In genomic region chr7:118756490-118757265, GRCm38 (mm10) we compare ENCODE assay signal across 23 mouse cellular contexts. TPM values are rescaled to one million over a fixed set of nuclear protein-coding genes. Genes with fewer than 3 reads are reported as not detected.
A peak's percentile ranks its signal among the peaks of the same experiment; 100 is the strongest.
DNase-seq lines count a peak whose midpoint lies in the region; ATAC-seq and TF ChIP-seq lines count a peak whose summit lies in the region.
"Had no signal": no experiment of that assay in that cellular context is flagged by ENCODE, and none has a peak within 500 bp of the region (broad histone marks: within the 10 kb centered on the region; RNA-seq: fewer than 3 reads in every experiment).

No protein-coding gene starts in this region.

- H3K9me3 ChIP-seq in liver, embryonic 15.5 days (replicated peaks) = no peaks in the 10 kb centered on the region
- no peaks in the 10 kb centered on the region for H3K9me3 ChIP-seq in midbrain, embryonic 10.5 days (replicated peaks)
- H3K9me3 ChIP-seq: embryonic facial prominence, embryonic 13.5 days; forebrain, embryonic 10.5 days; hindbrain, embryonic 10.5 days; limb, embryonic 12.5 days; midbrain, embryonic 13.5 days; neural tube, embryonic 13.5 days had no signal

- H3K4me1 ChIP-seq in spleen, adult 2 months (ENCODE audit: control insufficient read depth, insufficient read depth, insufficient read length) = no peaks in the 10 kb centered on the region
- H3K4me1 ChIP-seq in liver, embryonic 15.5 days (replicated peaks) = peaks cover 55% of the 10 kb centered on the region
- H3K4me1 ChIP-seq in midbrain, embryonic 10.5 days = no peaks in the 10 kb centered on the region
- H3K4me1 ChIP-seq: embryonic facial prominence, embryonic 13.5 days; forebrain, embryonic 10.5 days; hindbrain, embryonic 10.5 days; limb, embryonic 12.5 days; midbrain, embryonic 13.5 days had no signal

- peaks cover 29% of the 10 kb centered on the region for H3K36me3 ChIP-seq in spleen, adult 2 months (ENCODE audit: control insufficient read depth, insufficient read depth, low read length)
- H3K36me3 ChIP-seq in liver, embryonic 15.5 days (replicated peaks) = peaks cover 62% of the 10 kb centered on the region
- peaks cover 75% of the 10 kb centered on the region for H3K36me3 ChIP-seq in midbrain, embryonic 10.5 days

- peak overlapping the region; percentile 22; the same call in 1 of the 2 replicates for H3K27ac ChIP-seq in spleen, adult 2 months (ENCODE audit: insufficient read depth, low read length)
- peak overlapping the region; percentile 90 for H3K27ac ChIP-seq in liver, embryonic 15.5 days (replicated peaks)
- H3K27ac ChIP-seq in midbrain, embryonic 10.5 days (replicated peaks) = no peak overlapping the region
- H3K27ac ChIP-seq: embryonic facial prominence, embryonic 13.5 days; forebrain, embryonic 10.5 days; hindbrain, embryonic 10.5 days; limb, embryonic 12.5 days; midbrain, embryonic 13.5 days; neural tube, embryonic 13.5 days had no signal

- H3K27me3 ChIP-seq in spleen, adult 2 months (ENCODE audit: control insufficient read depth, insufficient read depth, low read length) = no peaks in the 10 kb centered on the region
- H3K27me3 ChIP-seq in liver, embryonic 15.5 days = no peaks in the 10 kb centered on the region
- H3K27me3 ChIP-seq in midbrain, embryonic 10.5 days (ENCODE audit: low read depth, poor library complexity, severe bottlenecking) = no peaks in the 10 kb centered on the region
- H3K27me3 ChIP-seq: embryonic facial prominence, embryonic 13.5 days; limb, embryonic 12.5 days; midbrain, embryonic 13.5 days; neural tube, embryonic 13.5 days had no signal

- no peak for DNase-seq in spleen, adult 2 months (ENCODE audit: low read depth in 1 of 2, low spot score in 2 of 2)
- DNase-seq in spleen, postnatal 14 days (ENCODE audit: low spot score in 2 of 2) = no peak
- no peak for DNase-seq in midbrain, embryonic 10.5 days (ENCODE audit: low spot score)
- DNase-seq in adrenal gland, adult 8-10 months = no peak
- DNase-seq: adrenal gland, postnatal 25 days; cerebellum, adult 9-11 months; forebrain, postnatal 0 days; gastrocnemius, postnatal 36 days; kidney, adult 9 months; kidney, postnatal 25 days; lung, embryonic 14.5 days; right cerebral cortex, postnatal 14 days; thymus, postnatal 14 days had no signal

- TF ChIP-seq CTCF in spleen, adult 2 months (IDR thresholded peaks at IDR 0.05; ENCODE audit: extremely low read depth, insufficient read depth, insufficient read length, insufficient replicate concordance) = no peak

- peak; percentile 27 to 48; a peak in 1 of 4 replicates for ATAC-seq in hematopoietic stem cell, adult 5-6 weeks (replicated peaks in 1 of 2; ENCODE audit: insufficient read depth in 1 of 2, low FRiP score in 2 of 2, low TSS enrichment in 1 of 2, low read depth in 1 of 2, poor library complexity in 2 of 2, severe bottlenecking in 2 of 2)
- peak; percentile 82 for ATAC-seq in liver, embryonic 15.5 days (ENCODE audit: insufficient read depth)
- no peak for ATAC-seq in monocyte, adult 5-6 weeks (replicated peaks; ENCODE audit: insufficient number of reproducible peaks, low FRiP score, low TSS enrichment, poor library complexity, severe bottlenecking)
- ATAC-seq: CD4-positive, CD25-positive, alpha-beta regulatory T cell, adult 4 months; forebrain, postnatal 0 days; midbrain, embryonic 13.5 days had no signal

- WGBS in spleen, adult 2 months = 90% methylated on average over 24 of the region's 24 CpGs
- WGBS in liver, embryonic 15.5 days (ENCODE audit: insufficient replicate concordance) = 63% methylated on average over 24 of the region's 24 CpGs
- 95% methylated on average over 24 of the region's 24 CpGs for WGBS in midbrain, embryonic 10.5 days

- H3K4me2 ChIP-seq in liver, embryonic 15.5 days = peak overlapping the region; percentile 63
- H3K4me2 ChIP-seq: embryonic facial prominence, embryonic 13.5 days; limb, embryonic 12.5 days; lung, embryonic 14.5 days; midbrain, embryonic 13.5 days; neural tube, embryonic 13.5 days had no signal

- no peak overlapping the region for H3K4me3 ChIP-seq in spleen, adult 2 months (ENCODE audit: extremely low read depth, insufficient read depth, insufficient read length)
- peak overlapping the region; percentile 27 for H3K4me3 ChIP-seq in liver, embryonic 15.5 days (replicated peaks)
- no peak overlapping the region for H3K4me3 ChIP-seq in midbrain, embryonic 10.5 days
- H3K4me3 ChIP-seq: embryonic facial prominence, embryonic 13.5 days; forebrain, embryonic 10.5 days; hindbrain, embryonic 10.5 days; limb, embryonic 12.5 days; midbrain, embryonic 13.5 days; neural tube, embryonic 13.5 days had no signal

- peak overlapping the region; percentile 42; the same call in 1 of the 2 replicates for H3K9ac ChIP-seq in liver, embryonic 15.5 days
- H3K9ac ChIP-seq: embryonic facial prominence, embryonic 13.5 days; forebrain, postnatal 0 days; limb, embryonic 12.5 days; lung, embryonic 14.5 days; midbrain, embryonic 13.5 days; neural tube, embryonic 13.5 days had no signal

- TF ChIP-seq POLR2A in spleen, adult 2 months (IDR thresholded peaks at IDR 0.05; ENCODE audit: low read depth, low read length) = no peak

RNA-seq across cellular contexts. Expression of gene Vps35l, which starts 16.7 kb away (rescaled TPM):
- polyA plus RNA-seq in spleen, adult 2 months (2012; rRNA removed) = 27.6 and 31.3 TPM in 2 replicates
- total RNA-seq in hematopoietic stem cell, adult 5-6 weeks (2017) = 40.2 and 49.3 TPM in 2 replicates
- polyA plus RNA-seq in liver, embryonic 15.5 days (2015; fragmentation: Nextera tagmentation; extraction: Ambion mirVana) = 32.9 and 34.0 TPM in 2 replicates
- 68.6 and 84.0 TPM in 2 replicates for polyA plus RNA-seq in midbrain, embryonic 10.5 days (2016; fragmentation: Nextera tagmentation; extraction: Ambion mirVana)
- 10 to 100 TPM; 64.7 to 73.0 (median 70.2) TPM for total RNA-seq in adrenal gland, adult 8-10 months (2022)
- total RNA-seq in monocyte, adult 5-6 weeks (2017) = 41.4 to 59.4 TPM (median 52.0 TPM) in 3 replicates

RNA-seq across cellular contexts. Expression of gene Ccp110, which starts 44.3 kb away (rescaled TPM):
- 1.4 and 1.5 TPM in 2 replicates for polyA plus RNA-seq in spleen, adult 2 months (2012; rRNA removed)
- 22.5 and 30.7 TPM in 2 replicates for total RNA-seq in hematopoietic stem cell, adult 5-6 weeks (2017)
- 8.4 and 8.5 TPM in 2 replicates for polyA plus RNA-seq in liver, embryonic 15.5 days (2015; fragmentation: Nextera tagmentation; extraction: Ambion mirVana)
- 33.0 and 40.4 TPM in 2 replicates for polyA plus RNA-seq in midbrain, embryonic 10.5 days (2016; fragmentation: Nextera tagmentation; extraction: Ambion mirVana)
- 10 to 100 TPM in 2 of 4 experiments, 1 to 10 TPM in 2; 6.3 to 11.2 (median 8.3) TPM for total RNA-seq in adrenal gland, adult 8-10 months (2022)
- total RNA-seq in monocyte, adult 5-6 weeks (2017) = 6.9 to 12.5 TPM (median 8.4 TPM) in 3 replicates

RNA-seq across cellular contexts. Expression of gene Gde1, which starts 51.1 kb away (rescaled TPM):
- polyA plus RNA-seq in spleen, adult 2 months (2012; rRNA removed) = 43.8 and 96.5 TPM in 2 replicates
- total RNA-seq in hematopoietic stem cell, adult 5-6 weeks (2017) = 30.0 and 36.3 TPM in 2 replicates
- polyA plus RNA-seq in liver, embryonic 15.5 days (2015; fragmentation: Nextera tagmentation; extraction: Ambion mirVana) = 40.9 and 43.1 TPM in 2 replicates
- 78.0 and 90.9 TPM in 2 replicates for polyA plus RNA-seq in midbrain, embryonic 10.5 days (2016; fragmentation: Nextera tagmentation; extraction: Ambion mirVana)
- total RNA-seq in adrenal gland, adult 8-10 months (2022) = 100 to 1,000 TPM in 3 of 4 experiments, 10 to 100 TPM in 1; 91.0 to 121 (median 113) TPM
- 19.4 to 40.3 TPM (median 26.7 TPM) in 3 replicates for total RNA-seq in monocyte, adult 5-6 weeks (2017)
